Mouse (Mus musculus) gastrocnemius, postnatal 4 days (tissue): ENCODE data around the gene BC024978. TPM values are rescaled to one million over a fixed set of nuclear protein-coding genes. Genes with fewer than 3 reads are reported as not detected.

Experiments used
- DNase-seq, 2 experiments: peaks; one replicate each; pipeline ENCODE4 v3.0.0; 2021 to 2022; ENCODE audit warnings: low spot score in 2 of 2, mixed read lengths in 2 of 2
- total RNA-seq, 2 experiments: library from RNA; stranded (reverse); gene quantifications; 2 replicates each; pipeline ENCODE4 v1.2.3; 2021

BC024978 gene
- total RNA-seq, 2 experiments from 2014 or later, result 12.3 to 12.6 TPM

DNA sequence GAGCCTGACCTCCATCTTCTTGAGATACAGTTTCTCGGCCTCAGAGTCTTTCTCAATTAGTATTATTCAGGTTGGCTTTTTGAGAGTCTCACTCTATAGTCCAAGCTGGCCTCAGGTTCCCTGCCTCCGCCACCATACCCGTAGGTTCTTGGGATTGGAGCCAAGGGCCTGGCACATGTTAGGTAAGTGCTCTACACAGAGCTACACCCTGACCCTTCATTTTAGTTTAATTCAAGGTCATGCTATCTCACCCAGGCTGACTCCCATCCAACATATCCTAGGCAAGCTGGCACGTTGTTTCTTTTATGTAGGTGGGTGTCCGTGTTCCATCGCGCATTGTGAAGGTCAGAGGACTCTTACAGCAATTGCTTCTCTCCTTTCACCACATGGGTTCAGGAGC is 20.7 kb upstream of the BC024978 start:
- DNase-seq, result no peak

DNA sequence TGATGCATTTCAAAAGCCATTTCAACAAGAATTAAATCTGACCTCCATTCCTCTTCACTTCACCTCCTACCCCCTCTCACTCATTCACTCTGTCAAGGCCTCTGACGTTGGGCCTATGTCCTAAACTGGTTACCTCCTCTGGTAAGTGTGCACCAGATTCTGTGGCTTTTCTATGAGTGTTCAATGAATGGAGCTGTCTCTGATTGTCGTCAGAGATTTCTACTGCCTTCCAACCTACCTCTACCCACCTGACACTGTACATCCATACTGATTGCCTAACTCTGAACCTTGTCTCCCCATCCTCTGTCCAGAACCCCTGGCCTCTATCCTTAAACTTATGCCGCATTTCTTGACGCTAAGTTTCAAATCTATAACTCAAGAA is 17.6 kb upstream of the BC024978 start:
- DNase-seq, result no peak

DNA sequence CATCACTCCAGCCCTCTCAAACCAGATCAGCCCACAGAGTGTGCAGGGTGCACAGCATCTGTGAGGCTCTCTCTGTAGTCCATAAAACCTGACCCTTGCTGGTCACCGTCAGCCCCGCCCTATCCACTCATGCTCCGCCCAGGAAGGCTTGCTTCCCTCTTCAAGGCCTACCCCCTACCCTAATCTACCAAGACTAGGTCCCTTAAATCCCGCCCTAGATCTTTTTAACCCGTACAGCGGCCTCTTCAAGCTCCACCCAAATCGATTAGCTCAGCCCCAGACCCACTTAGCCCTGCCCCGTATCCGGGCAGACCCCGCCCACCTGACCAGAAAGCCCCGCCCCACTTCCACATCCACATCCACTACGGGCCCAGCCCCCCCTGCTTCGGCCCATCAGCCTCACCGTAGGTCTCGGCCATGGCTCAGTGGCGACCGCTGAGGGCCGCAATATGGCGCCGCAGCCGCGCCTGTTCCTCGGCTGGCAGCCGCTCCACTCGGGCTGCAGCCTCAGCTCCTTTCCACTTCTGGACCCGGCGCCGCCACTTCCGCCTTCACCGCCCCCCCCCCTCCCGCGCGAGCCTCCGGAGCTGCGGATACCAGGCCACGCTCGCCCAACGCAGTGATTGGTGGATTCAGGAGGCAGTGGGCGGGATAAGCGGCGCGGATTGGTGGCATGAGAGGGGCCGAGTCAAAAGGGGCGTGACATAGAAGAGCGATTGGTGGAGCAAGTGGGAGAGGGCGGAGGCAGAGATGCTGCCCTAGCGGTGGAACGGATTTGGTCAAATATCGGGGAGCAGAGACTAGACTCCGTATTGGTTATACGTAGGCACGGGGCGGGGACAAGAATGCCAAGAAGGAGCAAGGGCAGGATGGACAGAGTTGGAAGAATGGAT is 17.0 kb upstream of the BC024978 start, which contains the start of gene Rab4b:
TSS of gene Rab4b (minus strand) at position 573 of the 893 bp plus-strand sequence.
- DNase-seq, result peak; percentile 91 to 97

DNA sequence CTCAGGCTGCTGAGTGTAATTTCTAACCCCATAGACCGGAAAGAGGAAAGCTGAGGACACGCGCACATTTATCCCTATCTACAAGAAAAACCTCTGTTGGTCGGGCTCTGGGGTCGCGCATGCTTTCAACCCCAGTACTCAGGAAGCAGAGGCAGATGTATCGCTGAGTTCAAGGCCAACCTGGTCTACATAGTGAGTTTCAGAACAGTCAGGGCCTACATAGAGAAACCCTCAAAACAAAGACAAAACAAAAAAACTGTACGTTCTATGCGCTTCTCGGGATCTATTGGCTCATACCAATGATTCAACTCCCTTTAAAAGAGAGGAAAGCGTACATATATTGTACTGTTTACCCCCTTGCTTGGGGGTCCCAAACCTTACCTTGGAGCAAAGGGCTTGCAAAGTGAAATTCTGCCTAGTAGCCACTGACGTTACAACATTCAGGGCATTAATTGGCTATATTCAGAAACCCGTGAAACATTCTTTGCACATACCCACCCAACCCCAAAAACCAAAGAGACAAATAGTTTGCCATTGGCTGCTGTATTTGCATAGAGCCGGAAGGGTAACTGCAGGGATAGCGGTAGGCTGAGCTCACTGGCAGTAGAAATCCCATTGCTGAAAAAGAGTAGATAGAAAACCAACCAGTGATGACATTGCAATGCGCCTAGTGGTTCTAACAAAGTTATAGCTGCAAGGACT is 16.2 kb upstream of the BC024978 start:
- no peak for DNase-seq

DNA sequence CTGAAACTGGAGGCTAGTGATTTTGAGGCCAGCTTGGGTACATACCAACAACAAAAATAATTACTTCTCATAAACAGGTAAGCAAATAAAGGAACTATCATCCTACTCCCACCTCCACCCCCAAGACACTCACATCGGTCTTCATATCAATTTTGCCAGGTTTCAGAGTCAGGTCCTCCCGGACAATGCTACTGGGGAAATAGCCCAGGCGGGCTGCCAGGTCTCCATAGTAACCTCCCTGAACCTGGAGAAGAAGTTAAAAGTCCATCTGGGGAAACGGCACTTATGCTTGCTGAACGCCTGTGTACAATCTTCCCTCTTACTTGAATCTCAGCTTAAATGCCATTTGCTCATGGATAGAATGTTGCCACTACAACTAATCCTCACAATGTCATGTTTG is 15.5 kb upstream of the BC024978 start:
- peak in 1 of 2 experiments; percentile 68 for DNase-seq

DNA sequence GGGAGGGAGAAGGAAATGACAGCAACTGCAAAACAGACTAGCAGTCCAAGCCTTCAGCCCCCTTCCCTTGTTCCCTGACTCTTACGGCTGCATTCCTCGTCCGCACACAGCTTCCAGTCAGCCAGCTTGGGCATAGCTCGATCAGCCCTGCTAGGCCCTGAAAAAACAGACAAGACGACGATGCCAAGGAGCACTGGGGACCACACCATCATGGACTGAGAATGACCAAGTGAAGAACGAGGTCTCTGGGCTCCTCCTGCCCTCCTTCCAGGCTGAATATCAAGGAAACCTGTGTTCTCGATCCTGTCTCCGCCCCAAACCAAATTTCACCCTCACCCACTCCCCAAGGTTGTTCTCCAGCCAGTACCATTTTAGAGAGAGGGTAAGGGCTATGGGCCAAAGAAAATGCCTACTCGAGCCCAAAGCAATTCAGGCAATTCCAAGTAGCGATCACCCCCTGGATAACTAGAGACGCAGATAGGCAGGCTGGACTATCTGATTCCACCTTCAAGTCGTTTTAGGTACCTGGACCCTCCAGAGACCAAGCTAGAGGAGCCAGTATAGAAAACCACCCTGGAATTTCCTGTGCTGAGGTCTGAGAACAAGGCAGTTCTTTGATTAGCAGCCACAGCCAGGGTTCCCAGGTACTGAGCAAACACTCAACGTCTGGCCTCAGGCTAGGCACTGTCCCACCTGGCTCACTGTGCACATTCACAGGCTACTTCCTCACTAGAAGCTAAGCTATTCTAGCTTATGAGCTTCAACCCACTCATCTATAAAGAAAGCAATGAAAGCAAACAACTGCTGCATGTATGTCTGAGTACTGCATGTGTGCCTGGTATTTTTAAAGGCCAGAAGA is 14.5 kb upstream of the BC024978 start, which contains the start of the genes Gm21983 and Mia:
TSS of gene Gm21983 (minus strand) at position 250 of the 859 bp plus-strand sequence.
TSS of gene Mia (minus strand) at position 321 of the 859 bp plus-strand sequence.
- no peak for DNase-seq

DNA sequence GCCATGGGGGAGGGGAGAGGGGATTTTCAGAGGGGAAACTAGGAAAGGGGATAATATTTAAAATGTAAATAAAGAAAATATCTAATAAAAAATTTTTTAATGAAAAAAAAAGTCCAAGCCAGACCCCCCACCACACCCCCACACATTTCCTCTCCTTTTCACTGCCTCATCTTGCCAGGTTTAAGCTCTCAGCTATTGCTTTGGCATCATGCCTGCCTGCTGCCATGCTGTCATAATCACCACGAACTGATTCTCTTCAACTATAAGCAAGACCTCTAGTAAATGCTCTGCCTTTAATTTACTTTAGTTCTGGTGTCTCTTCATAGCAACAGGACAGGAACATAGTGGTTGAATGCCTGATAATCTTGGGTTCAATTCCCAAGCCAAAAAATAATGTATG is 13.1 kb upstream of the BC024978 start:
- DNase-seq, result no peak

DNA sequence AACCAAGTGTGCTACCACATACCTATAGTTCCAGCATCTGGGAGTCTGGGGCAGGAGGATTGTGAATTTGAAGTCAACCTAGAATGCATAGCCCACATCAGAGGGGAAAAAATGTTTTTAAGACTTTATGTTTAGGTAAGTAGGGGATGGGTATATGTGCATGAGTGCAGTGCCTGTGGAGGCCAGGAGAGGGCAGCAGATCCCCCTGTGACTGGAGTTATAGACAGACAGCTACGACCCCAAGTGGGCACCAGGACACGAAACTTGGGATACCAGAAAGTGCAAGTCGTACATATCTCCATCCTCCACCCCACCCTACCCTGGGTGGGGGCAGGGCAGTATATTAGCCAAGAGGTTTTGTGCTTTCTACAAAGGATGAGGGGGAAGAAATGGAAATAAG is 10.6 kb upstream of the BC024978 start:
- DNase-seq, result no peak

DNA sequence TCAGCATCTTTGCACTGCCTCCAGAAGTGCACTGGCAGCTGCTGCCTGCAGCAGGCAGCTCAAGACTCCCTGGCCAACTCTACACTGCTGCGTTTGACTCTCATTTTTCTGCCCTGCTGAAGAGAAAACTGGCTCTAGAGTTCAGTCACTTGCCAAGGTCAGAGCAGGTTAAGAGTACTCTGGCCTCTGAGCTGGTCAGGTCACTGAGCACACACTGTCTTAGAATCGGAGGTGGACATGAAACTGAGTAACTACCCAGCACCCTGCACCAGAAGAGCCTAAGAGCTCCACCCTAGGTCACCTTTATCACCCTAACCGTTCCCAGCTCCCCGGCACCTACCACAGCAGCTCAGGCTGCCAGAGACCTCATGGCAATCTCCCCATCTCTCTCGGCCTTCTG is 9.6 kb upstream of the BC024978 start:
- DNase-seq, result no peak

DNA sequence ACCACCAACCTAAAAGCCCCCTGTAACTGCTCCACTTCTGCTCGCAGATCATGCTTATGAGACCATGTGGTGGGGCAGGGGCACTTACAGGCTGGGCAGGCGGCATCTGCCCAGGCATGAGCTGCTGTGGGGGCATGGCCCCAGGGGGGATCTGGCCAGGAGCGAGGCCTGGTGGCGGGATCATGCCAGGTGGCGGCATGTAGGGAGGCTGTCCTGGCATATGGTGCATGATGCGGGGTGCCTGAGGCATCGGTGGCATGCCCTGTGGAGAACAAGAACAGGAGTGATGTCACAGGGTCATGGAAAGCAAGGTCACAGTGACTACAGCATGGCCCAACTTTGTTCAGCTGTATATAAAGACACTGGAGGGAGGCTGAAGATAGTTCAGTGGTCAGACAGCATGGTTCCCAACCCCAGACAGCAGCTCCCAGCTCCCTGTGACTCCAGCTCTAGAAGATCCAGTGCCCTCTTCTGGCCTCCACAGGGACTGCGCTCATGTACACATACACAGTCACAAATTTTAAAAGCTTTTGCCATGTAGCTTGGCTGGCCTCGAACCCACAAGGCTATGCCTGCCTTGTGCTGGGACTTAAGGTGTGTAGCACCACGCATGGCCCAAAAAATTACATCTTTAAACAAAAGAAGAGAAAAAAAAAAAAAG is 6.2 kb upstream of the BC024978 start:
- DNase-seq, result no peak

DNA sequence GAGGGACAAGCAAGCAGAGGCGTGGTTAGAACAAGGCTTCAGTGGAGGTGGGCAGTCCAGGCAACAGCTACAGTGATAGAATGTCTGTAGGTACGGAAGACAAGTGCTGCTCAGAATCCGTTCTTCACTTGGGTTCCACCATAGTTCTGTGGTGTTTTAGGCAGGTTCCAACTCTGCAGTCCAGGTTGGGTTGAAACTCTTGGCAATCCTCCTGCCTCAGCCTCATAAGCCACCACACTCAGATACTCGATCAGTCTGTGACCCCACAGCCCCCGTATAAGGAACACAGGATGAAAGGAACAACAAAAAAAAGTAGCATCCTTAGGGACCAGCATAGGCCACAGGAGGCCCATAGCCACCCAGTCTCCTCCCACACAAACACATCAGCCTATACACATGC is 3.1 kb upstream of the BC024978 start:
- DNase-seq, result no peak

DNA sequence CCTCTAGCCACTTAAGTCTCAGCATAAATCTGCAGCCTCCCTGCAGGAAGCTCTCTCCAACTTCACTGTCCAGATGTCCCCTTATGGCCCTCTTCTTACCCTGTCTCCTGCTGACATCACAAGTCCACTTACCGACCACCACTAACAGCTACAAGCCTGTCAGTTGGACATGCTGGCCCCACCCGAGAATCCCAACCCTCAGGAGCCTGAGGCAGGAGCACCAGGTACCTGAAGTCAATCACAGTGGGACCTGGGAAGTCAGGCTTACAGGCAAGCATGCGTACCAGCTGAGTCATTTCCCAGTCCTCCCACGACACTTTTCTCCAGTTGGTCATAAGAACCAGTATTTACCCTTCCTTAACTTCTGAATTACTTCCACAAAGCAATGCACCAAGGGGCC is 1.9 kb upstream of the BC024978 start:
- no peak for DNase-seq

DNA sequence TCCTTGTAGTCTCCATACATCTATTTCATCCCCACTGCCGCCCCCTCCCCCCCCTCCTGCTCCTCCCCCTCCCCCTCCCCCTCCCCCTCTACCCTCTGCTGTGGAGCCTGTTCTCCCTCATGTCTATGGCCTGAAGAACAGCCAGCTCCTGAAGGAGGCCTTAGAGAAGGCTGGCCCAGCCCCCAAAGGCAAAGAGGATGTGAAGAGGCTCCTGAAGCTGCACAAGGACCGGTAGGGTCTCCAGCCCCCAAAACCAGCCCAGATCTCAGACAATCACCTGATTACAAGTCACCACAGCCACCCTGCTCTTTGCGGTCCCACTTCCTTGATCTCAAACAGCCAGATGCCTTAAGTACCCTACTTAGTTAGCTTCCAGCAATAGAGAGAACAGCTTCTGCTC is 1.6 kb downstream of the BC024978 start:
- DNase-seq, result no peak

DNA sequence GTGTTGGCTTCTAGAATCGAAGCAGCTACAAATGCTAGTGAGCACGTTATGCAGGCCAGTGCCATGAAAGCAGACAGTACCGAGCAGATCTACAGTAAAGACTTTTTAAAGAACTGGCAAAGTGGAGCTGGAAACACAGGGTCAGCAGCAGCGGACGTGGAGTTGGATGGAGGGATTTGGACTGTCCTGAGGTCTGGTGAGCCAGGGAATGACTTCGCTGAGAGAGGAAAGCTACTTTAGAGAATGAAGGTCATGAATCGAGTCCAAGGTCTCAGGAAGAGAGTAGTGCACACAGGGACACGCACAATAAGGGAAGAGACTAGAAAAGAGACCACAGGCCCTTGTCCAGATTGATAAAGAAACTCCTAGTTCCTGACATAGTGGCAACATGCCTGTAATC is 2.1 kb downstream of the BC024978 start:
- no peak for DNase-seq

DNA sequence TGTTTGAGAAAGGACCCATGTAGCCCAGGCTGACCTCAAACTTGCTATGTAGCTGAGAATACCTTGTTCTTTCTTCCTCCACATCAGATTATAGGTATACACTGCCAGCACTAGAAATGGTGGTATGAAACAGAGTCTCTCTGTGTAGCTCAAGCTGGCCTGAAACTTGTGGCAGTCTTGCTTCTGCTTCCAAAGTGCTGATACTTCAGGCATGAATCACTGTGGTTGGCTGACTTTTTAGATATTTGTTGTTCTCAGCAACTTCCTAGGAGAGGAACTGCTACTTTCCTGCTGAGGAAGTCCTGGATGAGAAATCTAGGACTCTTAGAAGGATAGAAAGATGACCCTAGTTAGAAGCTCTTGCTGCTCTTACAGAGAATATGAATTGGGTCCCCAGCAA is 2.8 kb downstream of the BC024978 start:
- DNase-seq, result no peak

DNA sequence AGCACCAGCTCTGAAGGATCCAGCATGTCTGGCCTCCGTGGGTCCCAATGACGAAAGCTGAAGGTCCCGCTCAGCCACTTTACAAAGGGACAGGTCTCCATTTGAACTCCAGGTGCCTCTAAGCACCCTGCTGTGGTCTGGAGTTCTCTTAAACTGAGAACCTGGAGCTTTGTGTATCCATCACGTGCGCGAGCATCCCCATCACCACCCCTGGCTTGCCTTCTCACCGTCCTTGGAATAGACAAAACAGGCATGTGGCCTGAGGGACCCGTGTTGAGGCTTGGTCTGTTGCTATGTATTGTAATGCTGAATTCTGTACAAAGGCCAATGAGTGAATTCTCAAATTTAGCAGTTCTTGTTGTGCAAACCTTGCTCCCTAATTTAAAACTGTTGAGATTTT is 3.2 kb downstream of the BC024978 start:
- no peak for DNase-seq

DNA sequence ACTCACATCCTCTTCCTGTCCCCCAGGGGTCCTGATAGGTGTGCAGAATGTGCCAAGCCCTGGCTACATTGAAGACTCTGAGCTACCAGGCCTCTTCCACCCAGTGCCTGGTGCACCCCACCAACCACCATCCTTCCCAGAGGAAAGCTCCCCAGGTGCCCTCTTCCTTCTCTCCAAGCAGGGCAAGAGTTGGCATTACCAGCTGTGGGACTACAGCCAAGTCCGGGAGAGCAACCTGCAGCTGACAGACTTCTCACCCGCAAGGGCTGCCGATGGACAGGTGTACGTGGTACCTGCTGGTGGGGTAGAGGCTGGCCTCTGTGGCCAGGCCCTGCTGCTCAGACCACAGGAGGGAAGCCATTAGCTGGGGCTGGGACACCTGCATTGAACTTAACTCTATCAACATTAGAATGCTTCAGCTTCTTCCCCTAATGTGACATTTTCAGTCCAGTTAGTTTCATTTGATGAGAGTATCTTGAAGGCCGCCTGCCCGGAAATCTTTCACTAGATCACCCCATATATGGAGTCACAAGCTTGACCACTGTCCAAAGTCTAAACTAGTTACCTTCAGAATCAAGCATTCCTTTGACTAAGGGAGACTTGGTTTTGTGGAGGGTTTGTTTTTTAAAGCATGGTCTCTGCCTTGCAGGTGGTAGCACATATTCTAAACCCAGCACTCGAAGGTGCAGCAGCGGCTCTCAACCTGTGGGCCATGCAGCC is 8.3 kb downstream of the BC024978 start:
- no peak for DNase-seq

DNA sequence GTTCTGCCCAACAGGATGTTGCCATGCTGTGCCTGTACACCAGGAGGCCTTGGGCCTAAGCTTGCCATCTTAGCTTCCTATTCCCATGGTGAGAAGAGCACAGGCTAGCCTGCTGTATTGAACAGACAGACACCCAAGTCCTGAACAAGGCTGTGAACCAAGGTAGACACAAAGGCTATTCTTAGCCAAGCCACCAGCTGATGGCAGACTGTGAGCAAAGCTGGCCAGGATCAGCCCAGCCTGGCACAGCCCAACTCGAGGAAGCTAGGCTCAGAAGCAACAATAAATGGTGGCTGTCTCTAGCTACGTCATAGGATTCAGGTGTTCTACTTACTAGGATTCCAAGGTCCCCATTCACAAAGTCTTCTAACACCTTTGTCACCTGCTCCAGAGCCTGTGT is 17.0 kb downstream of the BC024978 start:
- DNase-seq, result no peak

DNA sequence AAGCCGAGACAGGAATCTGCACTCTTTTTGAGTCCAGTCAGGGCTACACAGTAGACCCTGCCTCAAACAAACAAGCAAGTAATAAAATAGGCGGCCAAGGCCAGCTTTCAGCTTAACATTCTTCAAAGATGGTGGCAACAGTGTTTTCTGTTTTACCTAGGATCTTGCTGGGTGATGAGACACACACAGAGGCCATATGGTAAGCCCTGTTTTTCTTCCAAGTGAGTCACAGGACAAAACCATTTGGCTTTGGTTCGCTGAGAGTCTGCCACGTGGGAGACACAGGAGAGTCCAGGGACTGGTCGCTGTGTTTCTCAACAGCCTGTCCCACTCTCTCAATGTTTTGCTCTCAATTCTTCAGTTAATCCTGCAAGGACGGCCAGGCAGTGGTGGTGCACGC is 23.0 kb downstream of the BC024978 start:
- DNase-seq, result no peak

DNA sequence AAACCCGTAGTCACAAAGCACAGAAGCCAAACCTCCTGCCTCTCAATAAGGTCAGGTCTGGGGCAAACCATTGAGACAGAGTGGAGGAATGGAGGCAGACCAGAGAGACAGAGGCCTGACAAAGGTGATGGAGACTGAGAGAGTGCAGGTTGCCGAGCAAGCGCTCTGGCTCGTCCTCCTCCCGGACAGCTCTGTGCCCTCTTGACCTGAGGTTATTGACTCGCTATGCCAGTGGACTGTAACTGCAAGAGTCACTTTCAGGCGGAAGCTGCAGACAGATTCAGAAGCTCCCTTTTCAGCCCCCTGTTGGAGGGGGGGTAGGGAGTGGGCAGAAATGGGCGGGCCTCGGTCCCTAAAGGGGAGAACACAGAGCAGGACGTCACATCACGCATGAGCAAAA is 24.4 kb downstream of the BC024978 start:
- no peak for DNase-seq
